Mouse (Mus musculus) spleen, postnatal 10 days (tissue): Measurements from ENCODE around the gene Zp3.

Experiments
- DNase-seq, 2 experiments: peaks; one replicate each; pipeline ENCODE4 v3.0.0; 2021 to 2022; ENCODE audit warnings: low spot score in 2 of 2

The Zp3 gene

DNA sequence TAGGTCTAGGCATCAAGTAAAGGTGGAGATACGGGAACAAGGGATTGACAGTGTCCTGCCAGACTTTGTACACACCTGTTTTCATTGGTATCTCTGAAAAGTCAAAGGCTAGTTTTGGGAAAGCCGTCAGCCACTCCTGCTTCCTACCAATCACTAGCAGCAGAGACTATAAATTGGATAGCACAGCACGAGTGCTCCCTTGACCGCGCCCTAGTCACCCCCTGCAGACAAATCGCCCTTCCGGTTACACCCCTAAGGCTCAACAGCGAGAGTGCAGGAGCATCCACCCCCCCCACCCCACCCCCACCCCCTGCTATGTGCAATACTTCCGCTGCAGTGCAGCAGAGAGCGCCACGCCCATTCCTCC lies 17.8 kb upstream of the Zp3 start:
- peak in 1 of 2 experiments; percentile 42 for DNase-seq

DNA sequence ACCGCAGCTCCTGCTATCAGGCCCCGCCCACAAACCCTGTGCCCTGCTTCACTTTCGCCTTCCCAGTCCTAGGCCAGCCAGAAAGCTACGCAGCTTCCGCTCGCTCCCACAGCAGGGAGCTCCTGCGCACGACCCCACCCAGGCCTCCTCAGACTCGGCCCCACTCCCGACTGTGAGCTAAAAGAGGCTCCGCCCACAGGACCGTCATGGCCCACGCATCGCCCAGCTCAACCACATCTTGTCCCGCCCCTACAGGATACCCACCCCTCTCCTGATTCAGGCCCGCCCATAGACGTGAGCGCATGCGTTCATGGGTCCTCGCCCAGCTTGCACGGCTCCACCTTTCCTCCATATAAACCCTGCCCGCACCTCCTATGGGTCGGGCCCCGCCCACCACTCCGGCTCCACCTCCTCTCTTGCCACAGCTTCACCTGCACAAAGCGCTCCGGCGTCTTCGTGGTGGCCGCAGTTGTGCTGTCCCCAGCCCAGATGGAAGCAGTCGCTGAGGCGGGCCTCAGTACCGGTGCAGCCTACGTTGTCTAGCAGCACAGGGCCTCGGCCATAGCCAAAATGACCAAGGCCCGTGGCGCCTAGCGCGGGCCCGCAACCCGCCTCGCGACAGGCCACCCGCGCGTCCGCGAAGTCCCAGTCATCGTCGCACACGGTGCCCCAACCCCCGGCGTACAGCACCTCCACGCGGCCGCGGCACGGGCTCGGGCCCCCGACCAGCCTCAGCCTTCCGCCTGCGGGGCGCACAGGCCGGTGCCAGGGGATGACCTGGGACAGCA lies 17.2 kb upstream of the Zp3 start:
- DNase-seq, result peak; percentile 94 to 99

DNA sequence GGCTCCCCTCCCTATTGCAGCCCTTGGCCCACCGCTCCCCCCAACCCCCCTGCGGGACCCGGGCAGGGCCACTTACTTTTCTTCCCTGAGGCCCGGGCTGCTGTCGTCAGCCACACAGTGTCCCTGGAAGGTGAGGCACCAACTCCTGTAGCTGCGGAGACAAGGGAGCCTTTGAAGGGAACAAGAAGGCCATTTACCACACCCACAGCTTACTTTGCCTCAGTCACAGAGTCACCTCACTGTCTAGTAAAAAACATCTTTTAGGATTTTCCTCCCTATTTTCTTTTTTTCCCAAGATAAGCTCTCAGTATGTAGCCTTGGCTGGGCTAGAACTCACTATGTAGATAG lies 16.6 kb upstream of the Zp3 start:
- no peak for DNase-seq

DNA sequence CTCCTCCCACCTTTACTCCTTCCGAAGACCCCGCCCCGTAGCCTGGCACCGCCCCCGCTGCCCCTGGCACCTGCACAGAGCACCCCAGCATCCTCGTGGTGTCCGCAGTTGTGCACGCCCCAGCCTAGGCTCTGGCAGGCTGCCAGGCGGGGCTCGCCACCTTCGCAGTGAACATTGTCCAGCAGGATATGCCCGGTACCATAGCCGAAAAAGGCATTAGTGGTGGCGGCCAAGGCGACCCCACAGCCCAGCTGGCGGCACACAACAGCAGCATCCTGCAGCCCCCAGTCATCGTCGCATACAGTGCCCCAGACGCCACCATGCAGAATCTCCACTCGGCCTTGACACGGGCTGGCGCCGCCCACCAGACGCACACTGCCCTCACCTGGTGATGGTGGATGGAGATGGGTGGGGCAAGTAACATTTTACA lies 14.4 kb upstream of the Zp3 start:
- DNase-seq, result no peak

DNA sequence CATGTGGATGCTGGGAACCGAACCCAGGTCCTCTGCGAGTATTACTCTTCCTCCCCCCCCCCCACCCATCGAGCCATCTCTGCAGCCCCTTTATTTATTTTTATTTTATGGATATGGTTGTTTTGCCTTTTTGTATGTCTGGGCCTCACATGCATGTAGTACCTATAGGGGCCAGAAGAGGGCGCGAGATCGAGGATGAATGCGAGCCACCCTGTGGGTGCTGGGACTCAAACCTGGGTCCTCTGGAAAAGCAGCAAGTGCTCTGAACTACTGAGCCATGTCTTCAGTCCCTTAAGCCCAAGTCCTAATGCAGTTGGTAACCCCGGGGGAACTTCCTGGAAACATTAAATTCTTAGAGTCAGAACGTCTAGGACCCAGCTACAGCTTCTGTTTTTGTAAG lies 13.0 kb upstream of the Zp3 start:
- peak in 1 of 2 experiments; percentile 68 for DNase-seq

DNA sequence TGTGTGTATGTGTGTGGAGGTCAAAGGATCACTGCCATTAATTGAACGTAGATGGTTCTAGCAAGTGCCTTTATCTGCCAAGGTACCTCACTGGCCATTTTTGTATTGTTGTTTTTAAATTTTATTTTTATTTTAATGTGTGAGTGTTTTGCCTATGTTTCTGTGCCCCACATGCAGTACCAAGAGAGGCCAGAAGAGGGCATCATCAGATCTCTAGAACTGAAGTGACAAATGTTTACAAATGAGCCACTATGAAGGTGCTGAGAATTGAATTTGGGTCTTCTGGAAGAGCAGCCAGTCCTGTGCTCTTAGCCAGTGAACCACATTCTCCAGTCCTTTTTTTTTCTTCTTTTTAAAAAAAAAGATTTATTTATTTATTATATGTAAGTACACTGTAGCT lies 11.1 kb upstream of the Zp3 start:
- peak; percentile 66 to 84 for DNase-seq

DNA sequence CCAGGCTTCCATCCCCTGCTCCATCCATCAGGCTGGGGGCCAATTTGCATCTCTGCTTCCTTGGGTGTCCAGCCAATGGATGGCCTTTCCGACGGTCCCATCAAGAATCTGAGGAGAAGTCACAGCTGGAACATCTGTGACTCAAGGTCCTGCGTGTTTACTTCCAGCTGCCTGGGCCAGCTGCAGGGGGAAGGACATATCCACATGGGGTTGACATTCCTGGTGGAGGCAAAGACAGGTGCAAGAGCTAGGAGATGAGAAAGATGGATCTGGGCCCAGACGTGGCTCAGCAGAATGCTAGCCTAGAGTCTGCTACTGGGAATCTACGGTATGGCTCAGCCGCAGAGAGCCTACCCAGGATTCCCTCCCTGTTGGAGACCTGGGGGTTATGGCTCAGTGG lies 9.7 kb upstream of the Zp3 start:
- DNase-seq, result no peak

DNA sequence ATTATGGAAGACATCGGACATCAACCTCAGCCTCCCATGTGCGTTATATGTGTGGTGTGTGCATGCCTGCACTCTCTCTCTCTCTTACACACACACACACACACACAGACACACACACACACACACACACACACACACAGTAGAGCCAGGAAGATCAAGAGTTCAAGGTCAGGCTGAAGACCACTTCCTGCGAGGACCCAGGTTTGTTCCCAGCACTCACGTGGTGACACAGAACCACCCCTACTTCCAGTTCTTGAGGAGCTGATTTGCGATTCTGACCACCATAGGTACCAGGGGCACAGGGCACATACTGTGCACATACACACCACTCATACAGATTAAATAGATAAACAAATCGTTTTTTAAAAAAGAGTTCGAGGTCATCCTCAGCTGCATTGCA lies 8.0 kb upstream of the Zp3 start:
- DNase-seq, result no peak

DNA sequence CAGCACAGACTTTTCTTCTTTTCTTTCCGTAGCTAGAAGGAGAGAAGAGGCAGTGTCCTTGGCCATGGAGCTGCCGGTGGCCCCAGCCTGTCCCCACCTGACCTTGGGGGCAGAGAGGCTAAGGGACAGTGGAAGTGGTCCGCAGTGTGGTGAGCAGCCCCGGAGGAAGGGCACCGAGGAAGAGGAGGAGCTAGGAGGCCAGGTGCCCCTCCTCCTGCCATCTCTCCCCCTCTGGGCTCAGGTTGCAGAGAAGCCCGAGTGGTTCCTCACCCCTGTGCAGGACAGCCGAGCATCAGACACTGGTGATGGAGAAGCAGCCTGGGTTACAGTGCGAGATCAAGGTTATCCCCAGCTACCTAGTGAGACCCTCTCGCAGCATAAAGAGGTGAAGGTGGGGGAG lies 5.5 kb upstream of the Zp3 start, which contains the start of gene Ssc4d:
Ssc4d (minus strand) TSS at position 167 of the 400 bp plus-strand sequence.
- no peak for DNase-seq

DNA sequence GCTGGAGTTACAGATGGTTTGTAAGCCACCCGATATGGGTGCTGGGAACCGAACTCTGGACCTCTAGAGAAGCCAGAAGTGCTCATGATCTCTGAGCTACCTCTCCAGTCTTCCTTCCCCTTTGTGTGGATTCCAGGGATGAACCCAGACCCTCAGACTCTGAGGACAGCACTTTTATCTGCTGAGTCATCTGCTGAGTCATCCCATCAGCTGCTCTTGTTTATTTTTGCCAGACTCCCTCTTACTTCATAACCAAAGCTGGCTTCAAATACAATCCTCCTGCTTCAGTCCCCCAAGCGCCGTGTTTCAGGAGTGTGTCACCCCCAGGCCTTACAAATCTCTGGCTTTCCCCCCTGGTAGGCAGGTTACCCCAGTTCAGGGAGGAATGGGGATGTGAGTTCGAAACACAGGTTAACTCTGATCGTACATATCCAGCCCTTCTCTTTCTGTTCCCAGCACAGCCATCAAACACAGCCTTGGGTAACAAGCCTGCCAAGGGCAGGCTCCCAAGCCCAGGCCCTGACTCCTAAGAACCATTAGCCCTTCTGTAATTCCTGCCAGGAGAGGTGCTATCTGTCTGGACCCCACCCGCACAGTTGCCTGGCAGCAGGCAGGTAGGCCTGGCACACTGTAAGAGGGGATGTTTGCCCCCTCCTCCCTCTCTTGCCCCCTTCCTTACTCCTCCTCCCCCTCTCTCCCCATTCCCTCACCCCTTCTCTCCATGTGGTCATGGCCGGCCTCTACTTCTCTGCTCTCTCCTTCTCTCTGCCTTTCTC lies 3.8 kb upstream of the Zp3 start:
- no peak for DNase-seq

DNA sequence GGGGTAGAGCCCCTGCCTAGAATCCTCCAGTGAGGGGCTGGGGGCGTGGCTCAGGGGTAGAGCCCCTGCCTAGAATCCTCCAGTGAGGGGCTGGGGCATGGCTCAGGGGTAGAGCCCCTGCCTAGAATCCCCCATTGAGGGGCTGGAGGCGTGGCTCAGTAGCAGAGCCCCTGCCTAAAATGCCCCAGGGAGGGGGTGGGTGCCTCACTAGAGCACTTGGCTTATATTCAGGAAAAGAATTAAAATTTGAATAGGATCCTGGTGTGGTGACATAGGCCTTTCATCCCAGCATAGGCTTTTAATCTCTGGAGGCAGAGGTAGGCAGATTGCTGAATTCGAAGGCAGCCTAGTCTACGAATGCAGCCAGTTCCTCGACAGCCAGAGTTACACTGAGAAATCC lies 518 bp upstream of the Zp3 start:
- no peak for DNase-seq

DNA sequence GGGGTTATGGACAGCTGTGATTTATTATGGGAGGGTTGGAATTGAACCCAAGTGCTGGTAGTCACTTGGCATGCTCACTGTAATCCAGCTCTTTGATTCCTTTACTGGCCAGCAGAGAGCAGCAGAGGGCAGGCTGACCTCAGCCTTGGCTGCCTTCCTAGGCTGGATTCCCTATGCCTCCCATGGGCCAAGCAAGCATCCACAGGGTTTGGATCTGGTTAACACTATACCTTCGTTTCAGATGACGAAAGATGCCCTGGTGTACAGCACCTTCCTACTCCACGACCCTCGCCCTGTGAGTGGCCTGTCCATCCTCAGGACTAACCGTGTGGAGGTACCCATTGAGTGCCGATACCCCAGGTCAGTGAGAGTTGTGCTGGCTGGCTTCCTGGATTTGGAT lies 2.5 kb downstream of the Zp3 start:
- DNase-seq, result peak; percentile 33 to 59

DNA sequence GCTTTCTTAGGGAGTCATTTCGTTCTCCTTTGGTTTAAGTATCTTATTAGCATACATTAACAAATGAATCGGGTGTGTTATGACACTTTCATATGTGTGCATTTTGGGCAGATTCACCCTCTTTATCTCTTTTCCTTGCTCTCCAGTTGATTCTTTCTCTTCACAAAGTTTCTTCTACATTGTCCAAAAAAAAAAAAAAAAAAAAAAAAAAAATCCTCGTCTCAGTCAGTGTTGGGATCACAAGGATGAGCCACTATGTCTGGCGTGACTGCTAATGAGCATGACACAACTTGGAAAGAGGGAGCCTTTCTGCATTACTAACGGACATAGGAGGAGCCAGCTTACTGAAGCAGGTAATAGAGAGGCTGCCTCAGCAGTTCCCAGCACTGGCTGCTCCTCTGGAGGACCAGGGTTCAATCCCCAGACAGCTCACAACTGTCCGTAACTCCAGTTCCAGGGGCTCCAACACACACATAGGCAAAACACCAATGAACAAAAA lies 4.7 kb downstream of the Zp3 start:
- DNase-seq, result no peak

DNA sequence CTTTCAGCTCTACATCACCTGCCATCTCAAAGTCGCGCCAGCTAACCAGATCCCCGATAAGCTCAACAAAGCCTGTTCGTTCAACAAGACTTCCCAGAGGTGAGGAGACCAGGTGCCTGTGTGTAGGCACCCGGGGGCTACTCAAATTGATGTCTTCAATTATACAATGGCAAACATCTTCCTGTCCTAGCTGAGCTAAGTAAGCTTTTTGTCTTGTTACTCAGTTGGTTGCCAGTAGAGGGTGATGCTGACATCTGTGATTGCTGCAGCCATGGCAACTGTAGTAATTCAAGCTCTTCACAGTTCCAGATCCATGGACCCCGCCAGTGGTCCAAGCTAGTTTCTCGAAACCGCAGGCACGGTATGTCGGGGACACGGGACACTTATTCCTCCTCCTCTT lies 7.3 kb downstream of the Zp3 start:
- no peak for DNase-seq

DNA sequence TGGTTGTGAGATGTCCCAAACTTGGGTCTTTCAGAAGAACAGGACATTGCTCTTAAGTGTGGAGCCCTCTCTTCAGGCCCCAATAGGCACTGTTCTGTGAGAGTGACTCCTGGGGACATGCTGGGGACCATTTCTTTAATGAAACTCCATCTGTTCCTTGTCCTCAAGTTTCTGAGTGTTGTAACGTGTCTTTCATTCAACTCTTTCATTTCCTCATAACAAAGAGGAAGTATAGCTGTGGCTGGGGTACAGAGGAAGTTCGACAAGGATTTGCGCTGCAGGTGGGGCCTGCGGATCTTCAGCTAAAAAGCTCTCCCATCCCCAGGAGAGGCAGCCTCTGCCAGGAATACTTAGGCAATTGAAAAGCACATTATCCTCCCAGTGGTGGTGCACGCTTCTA lies 10.7 kb downstream of the Zp3 start:
- DNase-seq, result peak in 1 of 2 experiments; percentile 42

DNA sequence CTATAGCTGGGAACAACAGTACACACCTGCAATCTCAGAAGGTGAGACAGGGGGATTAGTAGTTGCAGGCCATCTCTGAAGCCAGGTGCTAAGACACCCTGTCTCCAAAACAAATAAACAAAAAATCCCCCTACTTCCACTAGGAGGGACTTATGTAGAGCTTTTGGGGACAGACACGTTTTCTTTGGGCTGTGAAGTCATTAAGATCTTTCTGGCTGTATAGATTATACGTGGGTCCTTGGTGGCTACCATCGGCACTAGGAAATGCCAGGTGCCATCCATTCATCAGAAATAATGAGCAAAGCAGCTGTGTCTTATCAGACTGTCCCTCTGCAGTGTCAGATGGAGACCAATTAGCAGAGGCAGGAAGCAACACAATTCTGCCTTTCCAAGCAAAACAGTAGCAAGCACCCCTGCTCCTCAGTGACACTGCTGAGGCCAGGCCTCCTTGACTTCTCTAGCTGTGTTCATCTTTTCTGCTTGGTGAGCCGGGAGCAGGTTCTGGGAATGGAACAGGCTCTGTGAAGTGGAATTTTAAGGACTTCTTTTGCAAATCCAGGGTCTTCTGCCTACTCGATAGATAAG lies 13.6 kb downstream of the Zp3 start:
- DNase-seq, result no peak

DNA sequence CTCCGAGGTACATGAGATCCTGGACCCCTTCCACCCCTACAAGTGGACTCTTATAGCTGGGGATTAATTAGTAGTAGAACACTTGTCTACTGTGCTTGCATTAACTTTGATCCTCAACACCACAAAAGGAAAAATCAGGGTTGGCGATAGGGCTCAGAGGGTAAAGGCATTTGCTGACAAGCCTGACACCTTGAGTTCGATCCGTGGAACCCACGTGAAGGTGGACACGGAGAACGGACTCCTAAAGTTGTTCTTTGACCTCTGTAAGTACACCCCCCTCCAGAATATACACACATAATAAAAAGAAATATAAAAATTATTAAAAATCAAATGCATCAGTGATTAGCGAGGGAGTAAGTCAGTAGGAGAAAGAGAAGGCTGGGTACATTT lies 14.4 kb downstream of the Zp3 start:
- no peak for DNase-seq

DNA sequence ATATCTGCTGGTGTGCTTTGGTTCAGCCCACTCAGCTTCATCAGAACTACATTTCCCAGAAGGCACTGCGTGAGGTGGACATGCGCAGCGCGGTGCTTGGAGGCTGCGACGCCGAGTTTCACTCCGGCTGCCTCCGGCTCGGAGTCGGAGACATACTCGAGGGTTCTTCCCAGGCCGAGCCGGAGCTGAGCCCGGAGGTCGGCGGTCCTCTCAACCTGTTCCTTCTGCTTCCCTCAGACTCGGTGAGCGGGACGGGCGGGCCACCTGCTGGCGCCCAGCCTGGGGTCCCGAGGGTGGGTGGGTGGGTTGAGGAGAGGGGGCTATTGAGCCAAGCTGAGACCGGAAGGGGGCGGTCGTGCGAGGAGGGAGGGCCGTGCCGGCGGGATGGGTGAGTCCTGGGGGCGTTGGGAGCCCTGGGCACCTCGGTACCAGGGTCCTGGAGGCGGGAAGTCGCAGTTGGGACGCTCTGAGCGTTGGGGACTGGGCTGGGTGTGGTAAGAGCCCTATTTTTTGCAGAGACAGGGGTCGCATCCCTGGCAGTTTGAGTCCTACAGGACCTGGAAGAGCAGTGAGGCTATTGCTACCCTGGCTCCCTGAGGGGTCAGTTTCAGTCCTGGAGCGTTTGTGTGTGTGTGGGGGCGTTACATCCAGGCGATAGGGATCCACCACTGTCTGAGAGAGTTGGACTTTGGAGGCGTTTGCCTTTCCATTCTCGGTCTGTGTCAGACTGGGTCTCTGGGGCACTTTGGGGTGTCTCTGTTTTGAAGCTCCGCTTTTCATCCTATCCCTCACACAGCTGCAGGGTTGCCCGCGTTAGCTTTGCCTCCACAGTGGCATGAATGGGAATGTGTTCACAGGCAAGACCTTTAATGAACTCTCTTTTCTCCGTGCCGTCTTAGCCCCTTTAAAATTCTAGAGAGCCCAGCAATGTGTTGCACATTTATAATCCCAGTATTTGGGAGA lies 15.1 kb downstream of the Zp3 start, which contains the start of gene Dtx2:
Dtx2 (plus strand) TSS at position 76 of the 963 bp plus-strand sequence.
- DNase-seq, result peak; percentile 83 to 92

DNA sequence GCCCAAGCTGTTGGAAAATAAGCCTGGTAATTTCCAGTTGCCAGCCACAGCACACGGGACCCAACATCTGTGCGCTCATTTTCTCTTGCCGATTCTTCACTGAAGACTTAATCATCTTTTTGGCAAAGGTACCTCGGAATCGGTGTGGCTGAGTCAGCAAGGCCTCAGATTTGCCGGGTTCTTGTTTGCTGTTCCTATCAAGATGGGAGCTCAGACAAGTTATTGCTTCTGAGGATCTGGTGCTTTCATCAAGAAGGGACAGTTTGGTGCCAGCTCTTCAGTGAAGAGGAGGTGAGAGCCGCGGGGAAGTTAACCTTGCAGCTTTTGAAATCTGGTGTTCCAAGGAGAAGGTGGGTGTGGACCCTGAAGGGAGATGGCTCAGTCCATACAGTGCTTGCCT lies 16.3 kb downstream of the Zp3 start:
- no peak for DNase-seq

DNA sequence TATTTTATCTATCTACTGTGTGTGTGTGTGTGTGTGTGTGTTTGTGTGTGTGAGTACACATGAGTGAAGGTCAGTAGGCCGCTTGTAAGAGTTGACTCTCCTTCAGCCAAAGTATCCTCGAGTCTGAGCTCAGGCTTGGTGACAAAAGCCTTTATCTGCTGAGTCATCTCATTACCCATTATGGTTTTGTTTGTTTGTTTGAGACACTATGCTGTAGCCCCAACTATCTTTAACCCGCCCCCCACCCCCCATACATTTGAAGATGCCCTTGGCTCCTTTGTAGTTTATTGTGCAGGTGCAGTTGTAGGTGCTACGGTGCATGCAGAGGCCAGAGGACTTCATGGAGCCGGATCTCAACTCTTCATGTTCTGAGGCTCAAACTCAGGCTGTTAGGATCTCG lies 21.3 kb downstream of the Zp3 start:
- DNase-seq, result no peak

DNA sequence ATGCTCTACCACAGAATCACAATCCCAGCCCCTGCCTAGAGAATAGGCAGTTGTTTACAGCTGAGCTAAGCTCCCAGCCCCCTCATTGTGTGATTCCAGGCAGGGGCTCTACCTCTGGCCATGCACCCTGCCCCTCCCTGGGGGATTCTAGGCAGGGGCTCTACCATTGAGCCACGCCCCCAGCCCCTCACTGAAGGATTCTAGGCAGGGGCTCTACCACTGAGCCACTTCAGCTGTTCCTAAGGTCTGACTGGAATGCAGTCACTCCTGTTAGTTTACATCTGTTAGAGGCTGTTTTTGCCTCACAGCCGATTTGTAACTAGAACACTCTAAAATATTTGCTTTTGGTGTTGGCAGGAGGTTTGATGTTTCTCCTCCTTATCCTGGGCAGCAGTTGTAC lies 22.4 kb downstream of the Zp3 start:
- DNase-seq, result no peak

DNA sequence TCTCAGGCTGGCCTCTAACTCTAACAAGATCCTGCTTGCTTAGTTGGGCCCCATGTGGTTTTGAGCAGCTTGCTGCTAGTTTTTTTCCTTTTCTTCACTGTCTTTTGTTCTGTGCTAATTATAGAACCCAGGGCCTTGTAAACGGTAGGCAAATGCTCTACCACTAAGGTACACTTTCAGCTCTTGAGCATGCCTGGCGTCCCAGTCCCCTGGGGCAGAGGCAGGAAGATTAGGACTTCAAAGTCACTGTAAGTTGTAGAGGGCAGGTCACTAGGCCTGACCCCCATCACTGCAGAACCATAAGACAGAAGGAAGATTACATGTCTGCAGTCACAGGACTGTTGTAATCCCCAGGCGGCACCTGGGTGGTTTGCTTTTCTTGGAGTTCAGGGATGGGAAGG lies 22.9 kb downstream of the Zp3 start:
- no peak for DNase-seq
